Comparison of ENCODE assay signal across 14 mouse cellular contexts in genomic region chr3:107349006-107349405, GRCm38 (mm10). TPM values are rescaled to one million over a fixed set of nuclear protein-coding genes. Genes with fewer than 3 reads are reported as not detected.
DNase-seq lines count a peak whose midpoint lies in the region; ATAC-seq and TF ChIP-seq lines count a peak whose summit lies in the region.
"Had no signal": no experiment of that assay in that cellular context is flagged by ENCODE, and none has a peak within 500 bp of the region (broad histone marks: within the 10 kb centered on the region; RNA-seq: fewer than 3 reads in every experiment).

No protein-coding gene starts in this region.

- 31% methylated on average over 3 of the region's 3 CpGs for WGBS in hindbrain, postnatal 0 days
- 88% methylated on average over 3 of the region's 3 CpGs for WGBS in hindbrain, embryonic 11.5 days
- 77% methylated on average over 3 of the region's 3 CpGs for WGBS in midbrain, postnatal 0 days
- 86% methylated on average over 3 of the region's 3 CpGs for WGBS in midbrain, embryonic 10.5 days

- no peak for TF ChIP-seq CTCF in hindbrain, postnatal 0 days (IDR thresholded peaks at IDR 0.05; ENCODE audit: low read depth)
- TF ChIP-seq CTCF in midbrain, postnatal 0 days (IDR thresholded peaks at IDR 0.05), result no peak

- no peaks in the 10 kb centered on the region; the same call in 1 of the 2 replicates for H3K27me3 ChIP-seq in hindbrain, postnatal 0 days (ENCODE audit: insufficient read depth, low read length)
- no peaks in the 10 kb centered on the region for H3K27me3 ChIP-seq in hindbrain, embryonic 11.5 days (ENCODE audit: control insufficient read depth, insufficient read depth, low read length)
- no peaks in the 10 kb centered on the region for H3K27me3 ChIP-seq in midbrain, postnatal 0 days (ENCODE audit: insufficient read depth, low read length)
- H3K27me3 ChIP-seq in midbrain, embryonic 10.5 days (ENCODE audit: low read depth, poor library complexity, severe bottlenecking), result no peaks in the 10 kb centered on the region
- H3K27me3 ChIP-seq: embryonic facial prominence, embryonic 15.5 days; forebrain, embryonic 15.5 days; midbrain, embryonic 12.5 days had no signal

- peak; percentile 70 to 89 for DNase-seq in adrenal gland, adult (ENCODE audit: inconsistent age in 2 of 2, low spot score in 1 of 2)
- DNase-seq in adrenal gland, postnatal 4 days (ENCODE audit: low spot score in 2 of 2), result no peak
- peak; percentile 84 for DNase-seq in hindbrain, postnatal 0 days (ENCODE audit: low spot score)
- no peak for DNase-seq in hindbrain, embryonic 11.5 days (ENCODE audit: low spot score)
- DNase-seq in midbrain, postnatal 0 days (ENCODE audit: low spot score), result peak; percentile 84
- DNase-seq in midbrain, embryonic 10.5 days (ENCODE audit: low spot score), result no peak
- peak; percentile 72 for DNase-seq in testis, postnatal 14 days (ENCODE audit: low spot score)
- DNase-seq: cerebellum, postnatal 36 days; kidney, adult 11 months had no signal

- H3K4me1 ChIP-seq in hindbrain, postnatal 0 days (ENCODE audit: insufficient read depth, low read length), result no peaks in the 10 kb centered on the region; the same call in 1 of the 2 replicates
- H3K4me1 ChIP-seq in hindbrain, embryonic 11.5 days (replicated peaks; ENCODE audit: control insufficient read depth, insufficient read depth, low read length), result no peaks in the 10 kb centered on the region
- no peaks in the 10 kb centered on the region for H3K4me1 ChIP-seq in midbrain, postnatal 0 days (ENCODE audit: insufficient read depth, low read length)
- H3K4me1 ChIP-seq in midbrain, embryonic 10.5 days, result no peaks in the 10 kb centered on the region
- H3K4me1 ChIP-seq: embryonic facial prominence, embryonic 15.5 days; forebrain, embryonic 15.5 days; limb, embryonic 15.5 days; midbrain, embryonic 12.5 days had no signal

- H3K9ac ChIP-seq in hindbrain, postnatal 0 days (replicated peaks; ENCODE audit: low read length), result no peak overlapping the region
- H3K9ac ChIP-seq in hindbrain, embryonic 11.5 days (ENCODE audit: low read depth, low read length), result no peak overlapping the region
- H3K9ac ChIP-seq in midbrain, postnatal 0 days (replicated peaks; ENCODE audit: low read length, poor library complexity, severe bottlenecking), result no peak overlapping the region
- H3K9ac ChIP-seq: embryonic facial prominence, embryonic 15.5 days; forebrain, embryonic 15.5 days; limb, embryonic 15.5 days; midbrain, embryonic 12.5 days had no signal

- no peak overlapping the region for H3K4me3 ChIP-seq in hindbrain, postnatal 0 days (ENCODE audit: low read length)
- H3K4me3 ChIP-seq in hindbrain, embryonic 11.5 days (ENCODE audit: low read depth, low read length), result no peak overlapping the region
- no peak overlapping the region for H3K4me3 ChIP-seq in midbrain, postnatal 0 days (ENCODE audit: low read depth, low read length)
- no peak overlapping the region for H3K4me3 ChIP-seq in midbrain, embryonic 10.5 days
- H3K4me3 ChIP-seq: embryonic facial prominence, embryonic 15.5 days; forebrain, embryonic 15.5 days; limb, embryonic 15.5 days; midbrain, embryonic 12.5 days had no signal

- no peaks in the 10 kb centered on the region for H3K36me3 ChIP-seq in hindbrain, postnatal 0 days (ENCODE audit: insufficient read depth, low read length)
- H3K36me3 ChIP-seq in hindbrain, embryonic 11.5 days (ENCODE audit: control insufficient read depth, insufficient read depth, low read length), result no peaks in the 10 kb centered on the region
- H3K36me3 ChIP-seq in midbrain, postnatal 0 days (ENCODE audit: insufficient read depth, low read length), result no peaks in the 10 kb centered on the region
- H3K36me3 ChIP-seq in midbrain, embryonic 10.5 days, result no peaks in the 10 kb centered on the region
- H3K36me3 ChIP-seq: embryonic facial prominence, embryonic 15.5 days; forebrain, embryonic 15.5 days; limb, embryonic 15.5 days; midbrain, embryonic 12.5 days had no signal

- no peak overlapping the region for H3K27ac ChIP-seq in hindbrain, postnatal 0 days
- H3K27ac ChIP-seq in hindbrain, embryonic 11.5 days (ENCODE audit: low read depth, low read length), result no peak overlapping the region
- H3K27ac ChIP-seq in midbrain, postnatal 0 days (ENCODE audit: low read depth, low read length), result no peak overlapping the region
- no peak overlapping the region for H3K27ac ChIP-seq in midbrain, embryonic 10.5 days (replicated peaks)
- H3K27ac ChIP-seq: embryonic facial prominence, embryonic 15.5 days; forebrain, embryonic 15.5 days; limb, embryonic 15.5 days; midbrain, embryonic 12.5 days had no signal

- H3K4me2 ChIP-seq in hindbrain, postnatal 0 days (ENCODE audit: low read depth, low read length), result no peak overlapping the region
- no peak overlapping the region for H3K4me2 ChIP-seq in hindbrain, embryonic 11.5 days (replicated peaks; ENCODE audit: low read depth, low read length)
- no peak overlapping the region for H3K4me2 ChIP-seq in midbrain, postnatal 0 days (ENCODE audit: low read depth, low read length, poor library complexity, severe bottlenecking)
- H3K4me2 ChIP-seq: embryonic facial prominence, embryonic 15.5 days; forebrain, embryonic 15.5 days; limb, embryonic 15.5 days; midbrain, embryonic 12.5 days had no signal

- H3K9me3 ChIP-seq in hindbrain, postnatal 0 days (ENCODE audit: low read length), result no peaks in the 10 kb centered on the region
- H3K9me3 ChIP-seq in hindbrain, embryonic 11.5 days (ENCODE audit: control insufficient read depth, low read length), result no peaks in the 10 kb centered on the region
- no peaks in the 10 kb centered on the region for H3K9me3 ChIP-seq in midbrain, postnatal 0 days (ENCODE audit: low read length)
- no peaks in the 10 kb centered on the region for H3K9me3 ChIP-seq in midbrain, embryonic 10.5 days (replicated peaks)
- H3K9me3 ChIP-seq: embryonic facial prominence, embryonic 15.5 days; forebrain, embryonic 15.5 days; limb, embryonic 15.5 days; midbrain, embryonic 12.5 days had no signal

- peak; percentile 89 for ATAC-seq in hindbrain, postnatal 0 days
- no peak for ATAC-seq in hindbrain, embryonic 11.5 days (ENCODE audit: low FRiP score)
- no peak for ATAC-seq in midbrain, postnatal 0 days (ENCODE audit: low FRiP score)
- ATAC-seq in erythroblast, adult 5-6 weeks (replicated peaks; ENCODE audit: low FRiP score, poor library complexity, severe bottlenecking), result no peak
- ATAC-seq: forebrain, embryonic 15.5 days had no signal

RNA-seq across cellular contexts. Expression of gene Rbm15, which starts 15.5 kb away (rescaled TPM):
- total RNA-seq in adrenal gland, postnatal 4 days (2021), result 10 to 100 TPM; 41.1 to 47.0 TPM
- total RNA-seq in hindbrain, postnatal 0 days (2014; rRNA removed), result 20.0 and 20.9 TPM in 2 replicates
- polyA plus RNA-seq in hindbrain, postnatal 0 days (2015; fragmentation: Nextera tagmentation; extraction: Ambion mirVana), result 6.3 TPM in 2 replicates
- 16.3 and 19.5 TPM in 2 replicates for polyA plus RNA-seq in hindbrain, embryonic 11.5 days (2014; fragmentation: Nextera tagmentation; extraction: Ambion mirVana)
- total RNA-seq in midbrain, postnatal 0 days (2014; rRNA removed), result 17.2 and 23.4 TPM in 2 replicates
- 4.9 and 5.7 TPM in 2 replicates for polyA plus RNA-seq in midbrain, postnatal 0 days (2015; fragmentation: Nextera tagmentation; extraction: Ambion mirVana)
- 17.8 and 18.2 TPM in 2 replicates for polyA plus RNA-seq in midbrain, embryonic 10.5 days (2016; fragmentation: Nextera tagmentation; extraction: Ambion mirVana)
- total RNA-seq in erythroblast, adult 5-6 weeks (2015; ENCODE audit: low replicate concordance), result 19.4 and 26.1 TPM in 2 replicates
- total RNA-seq in erythroblast, adult 5-6 weeks (2017; ENCODE audit: low replicate concordance), result 19.9 and 29.7 TPM in 2 replicates

RNA-seq across cellular contexts. Expression of gene Slc16a4, which starts 58.0 kb away (rescaled TPM):
- 1 to 10 TPM in 1 of 2 experiments, under 1 TPM in 1; 0.87 to 2.7 TPM for total RNA-seq in adrenal gland, postnatal 4 days (2021)
- 2.4 and 2.9 TPM in 2 replicates for total RNA-seq in hindbrain, postnatal 0 days (2014; rRNA removed)
- polyA plus RNA-seq in hindbrain, postnatal 0 days (2015; fragmentation: Nextera tagmentation; extraction: Ambion mirVana), result 2.3 and 2.8 TPM in 2 replicates
- polyA plus RNA-seq in hindbrain, embryonic 11.5 days (2014; fragmentation: Nextera tagmentation; extraction: Ambion mirVana), result 2.2 and 4.0 TPM in 2 replicates
- 1.4 and 1.5 TPM in 2 replicates for total RNA-seq in midbrain, postnatal 0 days (2014; rRNA removed)
- polyA plus RNA-seq in midbrain, postnatal 0 days (2015; fragmentation: Nextera tagmentation; extraction: Ambion mirVana), result 2.0 and 2.4 TPM in 2 replicates
- 1.5 and 2.3 TPM in 2 replicates for polyA plus RNA-seq in midbrain, embryonic 10.5 days (2016; fragmentation: Nextera tagmentation; extraction: Ambion mirVana)
- not detected in 2 replicates for total RNA-seq in erythroblast, adult 5-6 weeks (2015; ENCODE audit: low replicate concordance)
- total RNA-seq in erythroblast, adult 5-6 weeks (2017; ENCODE audit: low replicate concordance), result 0.43 TPM in 1 of 2 replicates, not detected in the other

Comparison
In these comparisons a context has a peak if more than half of its experiments do, and no peak if none do; other contexts are left out.
1. DNase-seq: peak in adrenal gland, adult (2 of 2), hindbrain, postnatal 0 days (single experiment), midbrain, postnatal 0 days (single experiment) and testis, postnatal 14 days (single experiment); none in adrenal gland, postnatal 4 days (0 of 2), hindbrain, embryonic 11.5 days (single experiment) and midbrain, embryonic 10.5 days (single experiment).